Mouse (Mus musculus) kidney, embryonic 14.5 days (tissue): ENCODE measurements at regions not wholly inside any gene's neighbourhood (a gene's known extent, or its start where the extent isn't known, plus 50 kb on each side); places are given as distances from the start of the nearest gene placed in this dataset.

Experiments used
- ATAC-seq: fragments of 200-750 bp; cut with Nextera tagmentation; 2 replicates; pipeline ENCODE4 v1.8.0; 2017; ENCODE audit warnings: moderate number of reproducible peaks, mild to moderate bottlenecking, moderate TSS enrichment, moderate library complexity; ENCODE audit not compliant: low FRiP score, low TSS enrichment
- H3K27ac ChIP-seq: fragments of 300-500 bp; sonication (generic); 2 replicates; pipeline ENCODE4 v1.5.1; 2014; ENCODE audit warnings: low read depth, mild to moderate bottlenecking, low read length, moderate library complexity, mixed read lengths
- H3K27me3 ChIP-seq: fragments of 300-500 bp; sonication (generic); 2 replicates; pipeline ENCODE4 v1.6.1; 2014; ENCODE audit warnings: mild to moderate bottlenecking, low read length; ENCODE audit not compliant: control insufficient read depth, insufficient read depth
- H3K36me3 ChIP-seq: fragments of 300-500 bp; sonication (generic); 2 replicates; pipeline ENCODE4 v1.6.1; 2014; ENCODE audit warnings: low read length, mixed read lengths; ENCODE audit not compliant: control insufficient read depth, insufficient read depth
- H3K4me1 ChIP-seq: fragments of 300-500 bp; sonication (generic); 2 replicates; pipeline ENCODE4 v1.6.1; 2014; ENCODE audit warnings: low read length, mixed read lengths; ENCODE audit not compliant: control insufficient read depth, insufficient read depth
- H3K4me2 ChIP-seq: fragments of 300-500 bp; sonication (generic); replicated peaks from 2 replicates; pipeline ENCODE4 v1.6.1; 2014; ENCODE audit warnings: low read depth, mild to moderate bottlenecking, low read length
- H3K4me3 ChIP-seq: fragments of 300-500 bp; sonication (generic); 2 replicates; pipeline ENCODE4 v1.5.1; 2014; ENCODE audit warnings: mild to moderate bottlenecking, low read length
- H3K9ac ChIP-seq: fragments of 300-500 bp; sonication (generic); 2 replicates; pipeline ENCODE4 v1.6.1; 2014; ENCODE audit warnings: low read depth, mild to moderate bottlenecking, low read length, moderate library complexity
- H3K9me3 ChIP-seq: fragments of 300-500 bp; sonication (generic); 2 replicates; pipeline ENCODE4 v1.6.1; 2016; ENCODE audit warnings: low read length; ENCODE audit not compliant: control insufficient read depth
- WGBS: fragments of 180-500 bp; shearing (Covaris S2); extraction: QIAGEN DNeasy Blood & Tissue Kit; methylation state at CpG from one replicate; pipeline ENCODE4 v1.1.7; 2014; 5-methylcytosine and 5-hydroxymethylcytosine counted together

DNA sequence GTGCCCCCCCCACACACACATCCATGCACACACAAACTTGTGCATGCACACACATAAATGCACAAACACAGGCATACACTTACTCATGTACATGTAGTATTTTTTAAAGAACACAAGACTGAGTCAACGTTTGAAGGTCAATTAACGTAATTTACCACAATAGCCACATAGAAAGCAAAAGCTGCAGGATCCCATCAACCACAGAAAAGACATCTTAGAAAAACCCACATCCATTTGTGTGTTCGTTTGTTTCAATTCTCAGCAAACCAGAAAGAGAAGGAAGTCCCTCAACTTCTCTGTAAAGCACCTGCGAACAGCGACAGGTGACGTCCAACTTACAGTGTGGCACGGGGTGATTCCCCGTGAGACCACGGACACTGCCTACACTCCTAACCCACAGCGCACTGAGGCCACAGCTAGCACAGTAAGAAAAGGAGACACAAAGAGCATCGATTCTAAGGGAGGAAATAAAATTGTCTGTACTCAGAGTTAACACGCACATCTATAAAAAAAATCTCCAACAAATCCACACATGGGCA, 53.8 kb downstream of the Dio3 start:
- Histone ChIP-seq H3K9ac (no peak overlapping the region), H3K9me3 (peaks cover 2% of the 10 kb centered on the region; the same call in 1 of the 2 replicates), H3K4me2 (no peak overlapping the region), H3K36me3 (no peaks in the 10 kb centered on the region), H3K27me3 (no peaks in the 10 kb centered on the region), H3K27ac (no peak overlapping the region), H3K4me3 (no peak overlapping the region), H3K4me1 (no peaks in the 10 kb centered on the region)
- WGBS: 92% methylated on average over 12 of the region's 12 CpGs
- no peak for ATAC-seq

DNA sequence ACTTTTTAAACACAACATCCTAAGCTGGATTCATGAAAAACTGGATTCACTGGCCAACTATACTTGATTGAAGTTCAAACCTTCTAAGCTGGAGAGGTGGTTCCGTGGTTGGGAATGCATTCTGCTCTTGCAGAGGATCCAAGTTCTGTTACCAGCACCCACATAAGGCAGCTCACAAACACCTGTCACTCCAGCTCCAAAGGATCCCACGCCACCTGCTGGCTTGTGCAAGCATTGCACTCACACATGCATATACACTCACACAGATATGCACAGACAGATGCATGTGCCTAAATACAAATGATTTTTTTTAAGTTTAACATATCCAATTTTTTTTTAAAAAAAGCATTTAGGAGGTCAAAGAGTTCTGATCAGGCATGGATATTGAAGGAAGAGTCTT, 55.7 kb downstream of the Dio3 start:
- 82% methylated on average over 2 of the region's 2 CpGs for WGBS
- no peaks in the 10 kb centered on the region for H3K4me1 ChIP-seq
- no peak overlapping the region for H3K27ac ChIP-seq

DNA sequence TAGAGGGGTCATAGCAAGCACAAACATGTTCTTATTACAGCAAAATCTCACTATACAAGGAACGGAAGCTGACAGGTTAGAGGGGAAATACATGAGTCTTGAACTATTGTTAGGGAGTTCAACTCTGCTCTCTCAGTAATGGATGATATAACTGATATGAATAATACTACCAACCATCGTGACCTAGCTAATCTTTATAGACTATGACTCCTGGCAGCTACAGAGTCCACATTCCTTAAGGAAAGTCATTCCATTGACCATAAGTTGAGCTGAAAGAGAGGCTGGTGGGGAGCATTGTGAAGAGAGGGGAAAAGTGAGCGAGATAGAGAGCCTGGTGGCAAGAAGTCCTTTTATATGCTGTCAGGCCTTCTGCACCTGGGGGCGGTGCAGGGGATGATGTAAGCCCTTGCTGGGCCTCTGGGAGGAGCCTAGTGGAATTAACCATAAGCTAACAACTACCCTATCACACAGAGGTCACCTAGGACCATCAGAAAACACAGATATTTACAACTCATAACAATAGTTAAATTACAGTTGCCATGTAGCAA, 65.5 kb downstream of the Dio3 start:
- Histone ChIP-seq H3K9ac (no peak overlapping the region), H3K4me2 (no peak overlapping the region), H3K36me3 (no peaks in the 10 kb centered on the region), H3K27ac (no peak overlapping the region), H3K4me3 (no peak overlapping the region), H3K9me3 (no peaks in the 10 kb centered on the region), H3K27me3 (no peaks in the 10 kb centered on the region), H3K4me1 (no peaks in the 10 kb centered on the region)
- 80% methylated on average over 4 of the region's 4 CpGs for WGBS
- ATAC-seq: no peak

More for the DNA sequence above, 55.7 kb downstream of the Dio3 start:
- no peaks in the 10 kb centered on the region for H3K27me3 ChIP-seq
- H3K36me3 ChIP-seq: no peaks in the 10 kb centered on the region
- no peak overlapping the region for H3K4me2 ChIP-seq
- no peak overlapping the region for H3K9ac ChIP-seq
- peaks cover 2% of the 10 kb centered on the region; the same call in 1 of the 2 replicates for H3K9me3 ChIP-seq
- no peak for ATAC-seq
- no peak overlapping the region for H3K4me3 ChIP-seq

DNA sequence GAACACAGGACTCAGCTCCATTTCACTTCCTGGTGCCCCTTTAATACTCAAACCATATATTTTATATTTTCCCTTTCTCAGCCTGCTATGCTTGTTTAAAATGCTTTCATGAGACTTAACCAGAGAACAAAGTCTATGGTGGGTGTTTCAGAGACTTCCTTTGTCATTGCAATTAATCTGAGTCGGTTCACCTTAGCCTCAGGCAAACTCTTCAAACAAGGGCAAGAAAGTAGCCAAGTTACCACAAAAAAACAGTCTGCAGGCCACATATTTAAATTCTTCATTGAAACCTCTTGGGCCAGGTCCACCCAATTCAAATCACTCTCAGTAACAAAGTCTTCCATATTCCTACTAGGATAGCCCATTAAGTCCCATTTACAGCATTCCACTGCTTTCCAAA, 70.8 kb downstream of the Dio3 start:
- H3K4me1 ChIP-seq: no peaks in the 10 kb centered on the region
- no peaks in the 10 kb centered on the region for H3K27me3 ChIP-seq
- no peak overlapping the region for H3K4me2 ChIP-seq
- ATAC-seq: no peak
- no peak overlapping the region for H3K9ac ChIP-seq
- H3K36me3 ChIP-seq: no peaks in the 10 kb centered on the region
- H3K27ac ChIP-seq: no peak overlapping the region
- no peaks in the 10 kb centered on the region for H3K9me3 ChIP-seq
- H3K4me3 ChIP-seq: no peak overlapping the region
- WGBS: 55% methylated on average over 1 of the region's 1 CpGs

DNA sequence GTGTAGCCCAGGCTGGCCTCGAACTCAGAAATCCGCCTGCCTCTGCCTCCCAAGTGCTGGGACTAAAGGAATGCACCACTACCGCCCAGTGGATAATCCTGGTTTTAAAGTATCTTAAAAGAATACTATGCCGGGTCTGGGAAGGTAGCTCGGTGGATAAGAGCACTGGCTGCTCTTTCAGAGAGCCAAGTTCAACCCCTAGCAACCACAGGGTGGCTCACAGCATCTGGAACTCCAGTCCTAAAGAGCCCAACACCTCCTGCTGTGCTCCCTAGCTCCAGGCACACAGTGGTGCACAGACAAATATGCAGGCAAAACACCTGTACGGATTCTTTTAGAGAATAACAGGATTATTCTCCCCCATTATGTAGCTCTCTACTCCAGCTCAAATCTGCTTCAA, 77.0 kb downstream of the Dio3 start:
- H3K36me3 ChIP-seq: no peaks in the 10 kb centered on the region
- no peaks in the 10 kb centered on the region for H3K4me1 ChIP-seq
- H3K4me2 ChIP-seq: no peak overlapping the region
- WGBS: 77% methylated on average over 6 of the region's 6 CpGs
- H3K27ac ChIP-seq: no peak overlapping the region
- no peaks in the 10 kb centered on the region for H3K9me3 ChIP-seq
- H3K9ac ChIP-seq: no peak overlapping the region
- H3K27me3 ChIP-seq: no peaks in the 10 kb centered on the region
- no peak for ATAC-seq
- no peak overlapping the region for H3K4me3 ChIP-seq

DNA sequence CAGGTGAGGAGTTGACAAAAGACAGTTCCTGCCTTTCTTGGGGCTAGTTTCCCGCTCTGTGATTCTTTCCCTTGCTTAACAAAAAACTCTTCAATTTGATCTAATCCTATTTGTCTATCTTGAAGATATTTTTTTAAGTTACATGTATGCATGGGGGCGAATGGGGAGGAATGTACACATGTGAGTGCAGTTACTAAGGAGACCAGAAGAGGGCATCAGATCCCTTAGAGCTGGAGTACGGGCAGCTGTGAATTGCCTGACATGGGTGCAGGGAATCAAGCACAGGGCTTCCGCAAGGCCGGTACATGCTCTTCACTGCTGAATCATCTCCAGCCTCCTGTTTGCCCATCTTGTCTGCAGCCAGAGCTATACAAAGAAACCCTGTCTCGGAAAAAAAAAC, 79.8 kb upstream of the Ppp2r5c start:
- no peak for ATAC-seq
- WGBS: 94% methylated on average over 6 of the region's 6 CpGs

DNA sequence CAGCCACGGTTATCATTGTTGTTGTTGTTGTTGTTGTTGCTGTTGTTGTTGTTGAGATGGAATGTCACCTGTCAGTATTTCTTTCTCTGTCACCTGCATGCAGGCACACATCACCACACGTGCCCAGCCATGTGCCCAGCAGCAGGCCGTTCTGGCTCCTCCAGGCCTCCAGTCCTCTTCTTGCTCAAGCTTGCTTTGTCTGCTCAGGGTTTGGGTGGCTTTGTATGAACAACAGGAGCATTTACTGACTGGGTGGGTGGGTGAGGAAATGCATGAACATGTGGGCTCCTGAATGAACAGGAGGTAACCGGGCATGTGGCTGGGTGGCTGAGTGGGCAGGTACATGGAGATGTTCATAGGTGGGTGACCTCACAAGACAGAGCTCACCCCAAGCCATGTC, 79.1 kb upstream of the Ppp2r5c start:
- H3K9ac ChIP-seq: no peak overlapping the region
- H3K27ac ChIP-seq: no peak overlapping the region
- no peak overlapping the region for H3K4me2 ChIP-seq
- no peak overlapping the region for H3K4me3 ChIP-seq
- ATAC-seq: no peak
- no peaks in the 10 kb centered on the region for H3K36me3 ChIP-seq
- H3K9me3 ChIP-seq: peaks cover 3% of the 10 kb centered on the region; the same call in 1 of the 2 replicates
- WGBS: 92% methylated on average over 4 of the region's 4 CpGs
- 0 out of 2 replicates have a peak, but pooled peaks cover 2% of the 10 kb centered on the region for H3K27me3 ChIP-seq
- no peaks in the 10 kb centered on the region for H3K4me1 ChIP-seq

More for the DNA sequence above, 79.8 kb upstream of the Ppp2r5c start:
- no peaks in the 10 kb centered on the region for H3K4me1 ChIP-seq
- H3K9ac ChIP-seq: no peak overlapping the region
- no peak overlapping the region for H3K4me2 ChIP-seq
- peaks cover 3% of the 10 kb centered on the region; the same call in 1 of the 2 replicates for H3K9me3 ChIP-seq
- H3K27ac ChIP-seq: no peak overlapping the region
- no peaks in the 10 kb centered on the region for H3K36me3 ChIP-seq
- H3K27me3 ChIP-seq: no peaks in the 10 kb centered on the region
- H3K4me3 ChIP-seq: no peak overlapping the region

DNA sequence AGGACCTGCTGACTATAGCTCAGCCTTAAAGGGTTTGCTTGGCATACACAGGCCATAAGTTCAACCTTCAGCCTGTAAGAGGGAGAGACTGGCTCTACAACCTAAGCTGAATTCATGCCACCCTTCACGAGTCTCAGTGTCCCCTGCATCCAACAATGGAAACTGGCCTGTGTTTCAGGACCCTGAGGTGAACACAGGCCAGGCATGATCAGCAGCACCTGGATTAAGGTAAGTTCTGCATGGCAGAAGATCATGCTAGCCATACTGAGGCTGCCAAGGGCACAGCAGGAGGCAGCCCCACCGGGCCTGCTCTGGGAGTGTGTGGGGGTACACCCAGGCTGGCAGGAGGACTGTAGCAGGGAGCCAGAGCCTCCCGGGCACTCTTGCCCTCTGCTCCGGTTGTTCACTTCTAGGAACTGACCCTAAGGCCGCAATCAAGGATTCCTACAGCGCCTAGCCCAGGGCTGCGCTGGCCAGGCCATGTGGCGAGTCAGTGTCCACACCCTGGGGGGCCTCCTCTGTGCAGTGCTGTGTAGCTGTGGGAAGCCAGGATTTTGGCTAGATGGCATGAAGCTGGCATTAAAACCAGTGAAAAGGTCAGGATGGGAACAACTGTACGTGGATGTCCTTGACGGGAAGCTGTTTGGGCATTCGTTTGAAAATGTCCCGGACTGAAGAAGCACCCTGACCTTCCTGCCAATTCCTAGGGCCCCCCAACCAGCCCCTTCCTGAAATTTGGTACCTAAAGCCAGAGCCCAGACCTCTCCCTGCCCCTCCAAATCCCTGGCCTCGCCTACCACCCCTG, 74.8 kb upstream of the Ppp2r5c start:
- WGBS: 84% methylated on average over 13 of the region's 13 CpGs
- Histone ChIP-seq H3K27me3 (peaks cover 32% of the 10 kb centered on the region), H3K36me3 (no peaks in the 10 kb centered on the region), H3K27ac (no peak overlapping the region), H3K4me1 (no peaks in the 10 kb centered on the region; the same call in 1 of the 2 replicates), H3K4me2 (no peak overlapping the region), H3K9ac (no peak overlapping the region), H3K4me3 (no peak overlapping the region), H3K9me3 (no peaks in the 10 kb centered on the region)
- no peak for ATAC-seq

DNA sequence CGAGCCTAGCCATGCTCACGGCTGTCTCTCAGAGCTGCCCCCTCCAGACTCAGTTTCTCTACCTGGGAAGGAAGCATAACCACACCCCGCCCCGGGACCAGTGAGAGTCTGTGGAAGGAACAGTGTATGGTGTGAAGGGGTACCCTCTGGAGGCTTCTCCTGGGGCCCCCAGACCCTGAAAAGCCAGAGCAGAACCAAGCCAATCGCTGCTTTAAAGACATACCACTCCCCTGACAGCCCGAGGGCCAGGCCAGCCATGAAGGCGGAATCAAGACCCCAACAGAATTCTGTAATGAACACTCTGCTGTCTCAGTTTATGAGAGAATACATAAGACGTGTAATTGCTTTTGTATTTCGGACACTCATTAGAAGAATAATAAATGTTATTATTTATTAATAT, 73.9 kb upstream of the Ppp2r5c start:
- Histone ChIP-seq H3K9me3 (no peaks in the 10 kb centered on the region), H3K4me3 (no peak overlapping the region), H3K36me3 (no peaks in the 10 kb centered on the region), H3K4me2 (no peak overlapping the region; the same call in 1 of the 2 replicates), H3K4me1 (no peaks in the 10 kb centered on the region; the same call in 1 of the 2 replicates), H3K27me3 (peaks cover 38% of the 10 kb centered on the region), H3K9ac (no peak overlapping the region), H3K27ac (no peak overlapping the region)
- WGBS: 55% methylated on average over 9 of the region's 9 CpGs
- ATAC-seq: peak; percentile 53
